Mouse (Mus musculus): ENCODE results near the gene Rnft2.

DNA sequence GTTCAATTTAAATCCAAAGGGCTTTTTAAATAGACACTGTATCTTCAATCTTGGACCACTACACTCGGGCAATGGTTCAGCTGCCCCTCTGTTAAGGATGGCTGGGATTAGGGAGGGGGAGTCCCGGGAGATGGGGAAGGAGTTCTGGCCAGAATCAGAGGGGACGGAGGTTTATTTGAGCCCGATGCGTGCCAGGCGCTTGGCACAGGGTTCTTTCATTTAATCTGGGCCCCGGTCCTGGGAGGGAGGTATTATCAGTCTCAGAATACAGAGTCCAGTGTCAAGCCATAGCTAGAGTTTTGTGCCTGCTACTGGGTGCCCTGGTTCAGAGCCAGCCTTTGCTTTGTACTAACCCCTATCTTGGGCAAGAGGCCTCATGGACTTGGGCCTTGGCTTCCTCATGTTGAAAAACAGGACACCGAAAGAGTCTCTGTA lies 77.3 kb downstream of the Rnft2 start:
- no peak for TF ChIP-seq RAD21 (IDR thresholded peaks at IDR 0.05; ENCODE audit: low read depth, low read length)
- TF ChIP-seq CTCF (IDR thresholded peaks at IDR 0.05 in 2 of 3, conservative IDR thresholded peaks at IDR 0.05 in 1 of 3; ENCODE audit: control insufficient read depth in 1 of 3, insufficient read depth in 1 of 3, low read depth in 2 of 3, low read length in 3 of 3, poor library complexity in 1 of 3, severe bottlenecking in 1 of 3) = no peak
- TF ChIP-seq POLR2A (IDR thresholded peaks at IDR 0.05; ENCODE audit: control insufficient read depth in 1 of 2, insufficient read depth in 1 of 2, low read depth in 1 of 2, low read length in 2 of 2, poor library complexity in 1 of 2) = no peak
- TF ChIP-seq MAX (IDR thresholded peaks at IDR 0.05; ENCODE audit: low read length) = no peak
- no peak for TF ChIP-seq EP300 (IDR thresholded peaks at IDR 0.05; ENCODE audit: low read depth in 1 of 2, low read length in 2 of 2)
